Comparison of ENCODE assay signal across 17 mouse cellular contexts in the genomic region with DNA sequence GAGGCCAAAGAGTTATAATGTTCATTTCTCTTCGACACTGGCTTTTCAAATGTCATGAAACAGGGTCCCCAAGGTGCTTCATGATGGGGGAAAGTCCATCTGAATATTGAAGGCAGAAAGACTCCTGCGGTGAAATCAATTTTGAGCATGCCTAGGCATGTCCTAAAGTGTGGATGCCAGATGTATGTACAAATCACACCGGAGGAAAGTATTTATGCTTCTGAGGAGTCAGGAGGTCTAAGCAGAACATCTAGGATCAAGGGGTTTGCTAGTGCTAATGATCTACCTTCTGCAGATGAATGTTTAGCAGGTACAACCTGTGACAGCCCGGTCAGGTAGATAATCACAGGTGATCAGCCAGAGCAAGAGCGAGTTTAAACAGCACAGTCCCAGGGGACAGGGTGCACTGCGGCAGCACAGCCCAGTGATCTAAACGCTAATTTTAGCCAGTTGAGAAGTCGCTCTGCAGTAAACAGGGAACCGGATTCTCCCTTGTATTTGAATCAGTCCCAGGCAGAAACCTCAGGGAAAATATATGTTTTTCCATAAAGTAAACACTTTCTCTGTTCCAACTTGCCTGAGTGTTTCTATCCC. TPM values are rescaled to one million over a fixed set of nuclear protein-coding genes. Genes with fewer than 3 reads are reported as not detected.
DNase-seq lines count a peak whose midpoint lies in the region; ATAC-seq lines count a peak whose summit lies in the region.
"Had no signal": no experiment of that assay in that cellular context is flagged by ENCODE, and none has a peak within 500 bp of the region (broad histone marks: within the 10 kb centered on the region; RNA-seq: fewer than 3 reads in every experiment).

No protein-coding gene starts in this region.

- H3K4me1 ChIP-seq in embryonic facial prominence, embryonic 14.5 days (ENCODE audit: control insufficient read depth, insufficient read depth, low read length) = no peaks in the 10 kb centered on the region
- H3K4me1 ChIP-seq in embryonic facial prominence, embryonic 10.5 days = peaks cover 4% of the 10 kb centered on the region; the same call in 1 of the 2 replicates
- no peaks in the 10 kb centered on the region; the same call in 1 of the 2 replicates for H3K4me1 ChIP-seq in lung, embryonic 16.5 days (replicated peaks; ENCODE audit: control insufficient read depth, insufficient read depth, low read length)
- H3K4me1 ChIP-seq in liver, embryonic 11.5 days (replicated peaks; ENCODE audit: control insufficient read depth, insufficient read depth, low read length) = peaks cover 27% of the 10 kb centered on the region
- no peaks in the 10 kb centered on the region for H3K4me1 ChIP-seq in stomach, embryonic 15.5 days
- H3K4me1 ChIP-seq in forebrain, embryonic 14.5 days (ENCODE audit: control insufficient read depth, insufficient read depth, low read length) = no peaks in the 10 kb centered on the region
- H3K4me1 ChIP-seq: hindbrain, embryonic 15.5 days had no signal

- H3K9me3 ChIP-seq in embryonic facial prominence, embryonic 14.5 days (ENCODE audit: control insufficient read depth, low read length) = no peaks in the 10 kb centered on the region
- no peaks in the 10 kb centered on the region for H3K9me3 ChIP-seq in embryonic facial prominence, embryonic 10.5 days
- H3K9me3 ChIP-seq in lung, embryonic 16.5 days (ENCODE audit: control insufficient read depth, low read length) = no peaks in the 10 kb centered on the region
- H3K9me3 ChIP-seq in liver, embryonic 11.5 days (ENCODE audit: control insufficient read depth, low read length) = no peaks in the 10 kb centered on the region
- H3K9me3 ChIP-seq in stomach, embryonic 15.5 days = no peaks in the 10 kb centered on the region
- no peaks in the 10 kb centered on the region for H3K9me3 ChIP-seq in forebrain, embryonic 14.5 days (replicated peaks; ENCODE audit: control insufficient read depth, low read length)
- H3K9me3 ChIP-seq: hindbrain, embryonic 15.5 days had no signal

- H3K9ac ChIP-seq in embryonic facial prominence, embryonic 14.5 days (ENCODE audit: low read depth, low read length) = no peak overlapping the region
- H3K9ac ChIP-seq in lung, embryonic 16.5 days (ENCODE audit: low read length) = no peak overlapping the region
- peak overlapping the region; percentile 50 for H3K9ac ChIP-seq in liver, embryonic 11.5 days (ENCODE audit: low read depth, low read length)
- no peak overlapping the region for H3K9ac ChIP-seq in stomach, embryonic 15.5 days
- no peak overlapping the region for H3K9ac ChIP-seq in forebrain, embryonic 14.5 days (ENCODE audit: low read length)
- H3K9ac ChIP-seq: forebrain, postnatal 0 days; hindbrain, embryonic 15.5 days had no signal

- 62% methylated on average over 9 of the region's 9 CpGs for WGBS in embryonic facial prominence, embryonic 14.5 days
- 73% methylated on average over 9 of the region's 9 CpGs for WGBS in embryonic facial prominence, embryonic 10.5 days
- WGBS in lung, embryonic 16.5 days = 53% methylated on average over 9 of the region's 9 CpGs
- WGBS in liver, embryonic 11.5 days = 77% methylated on average over 9 of the region's 9 CpGs
- 61% methylated on average over 9 of the region's 9 CpGs for WGBS in stomach, embryonic 15.5 days
- 82% methylated on average over 9 of the region's 9 CpGs for WGBS in forebrain, embryonic 14.5 days

- no peaks in the 10 kb centered on the region for H3K27me3 ChIP-seq in embryonic facial prominence, embryonic 14.5 days (replicated peaks; ENCODE audit: control insufficient read depth, insufficient read depth, low read length)
- no peaks in the 10 kb centered on the region for H3K27me3 ChIP-seq in embryonic facial prominence, embryonic 10.5 days (replicated peaks; ENCODE audit: low read depth, poor library complexity, severe bottlenecking)
- H3K27me3 ChIP-seq in lung, embryonic 16.5 days (ENCODE audit: control insufficient read depth, insufficient read depth, low read depth, low read length) = no peaks in the 10 kb centered on the region
- no peaks in the 10 kb centered on the region for H3K27me3 ChIP-seq in liver, embryonic 11.5 days (replicated peaks; ENCODE audit: control insufficient read depth, insufficient read depth, low read length)
- no peaks in the 10 kb centered on the region for H3K27me3 ChIP-seq in stomach, embryonic 15.5 days (replicated peaks)
- no peaks in the 10 kb centered on the region for H3K27me3 ChIP-seq in forebrain, embryonic 14.5 days (replicated peaks; ENCODE audit: control insufficient read depth, insufficient read depth, low read length)
- H3K27me3 ChIP-seq: hindbrain, embryonic 15.5 days had no signal

- no peak for ATAC-seq in embryonic facial prominence, embryonic 14.5 days (ENCODE audit: low read depth)
- peak; percentile 46 for ATAC-seq in lung, embryonic 16.5 days (ENCODE audit: low read depth)
- no peak for ATAC-seq in liver, embryonic 11.5 days (replicated peaks; ENCODE audit: low FRiP score)
- no peak for ATAC-seq in stomach, embryonic 15.5 days (ENCODE audit: insufficient read depth, low FRiP score, low read depth)
- no peak for ATAC-seq in forebrain, embryonic 14.5 days
- ATAC-seq: forebrain, postnatal 0 days; intestine, postnatal 0 days had no signal

- DNase-seq in embryonic facial prominence, embryonic 14.5 days (ENCODE audit: low spot score) = peak; percentile 42
- DNase-seq in embryonic facial prominence, embryonic 10.5 days (ENCODE audit: low spot score) = no peak
- DNase-seq in lung, postnatal 25 days (ENCODE audit: low spot score) = no peak
- DNase-seq in liver, embryonic 11.5 days (ENCODE audit: low spot score) = no peak
- no peak for DNase-seq in forebrain, embryonic 14.5 days (ENCODE audit: low spot score)
- no peak for DNase-seq in cerebellum, postnatal 10 days
- DNase-seq: adrenal gland, adult 2 months; cerebellum, adult 18-20 months; forebrain, postnatal 0 days; gastrocnemius, postnatal 25 days; kidney, postnatal 14 days; layer of hippocampus, adult 9-11 months; right cerebral cortex, postnatal 25 days had no signal

- H3K27ac ChIP-seq in embryonic facial prominence, embryonic 14.5 days (replicated peaks; ENCODE audit: low read depth, low read length) = no peak overlapping the region
- H3K27ac ChIP-seq in embryonic facial prominence, embryonic 10.5 days (replicated peaks) = no peak overlapping the region
- no peak overlapping the region for H3K27ac ChIP-seq in lung, embryonic 16.5 days (ENCODE audit: low read length)
- H3K27ac ChIP-seq in liver, embryonic 11.5 days (ENCODE audit: low read depth, low read length) = peak overlapping the region; percentile 93
- H3K27ac ChIP-seq in stomach, embryonic 15.5 days = 0 out of 2 replicates have a peak overlapping the region, but pooled peaks have one; percentile 11
- no peak overlapping the region for H3K27ac ChIP-seq in forebrain, embryonic 14.5 days (ENCODE audit: low read depth, low read length)
- H3K27ac ChIP-seq: hindbrain, embryonic 15.5 days had no signal

- H3K4me3 ChIP-seq in embryonic facial prominence, embryonic 14.5 days (ENCODE audit: low read depth, low read length) = no peak overlapping the region
- H3K4me3 ChIP-seq in embryonic facial prominence, embryonic 10.5 days = no peak overlapping the region
- H3K4me3 ChIP-seq in lung, embryonic 16.5 days (ENCODE audit: low read length) = no peak overlapping the region
- H3K4me3 ChIP-seq in liver, embryonic 11.5 days (ENCODE audit: low read depth, low read length) = no peak overlapping the region
- no peak overlapping the region for H3K4me3 ChIP-seq in stomach, embryonic 15.5 days (replicated peaks)
- H3K4me3 ChIP-seq in forebrain, embryonic 14.5 days (ENCODE audit: low read depth, low read length) = no peak overlapping the region
- H3K4me3 ChIP-seq: hindbrain, embryonic 15.5 days had no signal

- no peaks in the 10 kb centered on the region for H3K36me3 ChIP-seq in embryonic facial prominence, embryonic 14.5 days (ENCODE audit: control insufficient read depth, insufficient read depth, low read length)
- H3K36me3 ChIP-seq in embryonic facial prominence, embryonic 10.5 days (replicated peaks) = no peaks in the 10 kb centered on the region
- H3K36me3 ChIP-seq in lung, embryonic 16.5 days (ENCODE audit: control insufficient read depth, insufficient read depth, low read length) = no peaks in the 10 kb centered on the region
- no peaks in the 10 kb centered on the region for H3K36me3 ChIP-seq in liver, embryonic 11.5 days (ENCODE audit: control insufficient read depth, insufficient read depth, low read length)
- H3K36me3 ChIP-seq in stomach, embryonic 15.5 days = no peaks in the 10 kb centered on the region
- no peaks in the 10 kb centered on the region for H3K36me3 ChIP-seq in forebrain, embryonic 14.5 days (ENCODE audit: control insufficient read depth, insufficient read depth, low read length)
- H3K36me3 ChIP-seq: hindbrain, embryonic 15.5 days had no signal

- no peak overlapping the region for H3K4me2 ChIP-seq in embryonic facial prominence, embryonic 14.5 days (ENCODE audit: low read depth, low read length)
- H3K4me2 ChIP-seq in lung, embryonic 16.5 days (ENCODE audit: low read depth, low read length) = no peak overlapping the region
- peak overlapping the region; percentile 49; the same call in 1 of the 2 replicates for H3K4me2 ChIP-seq in liver, embryonic 11.5 days
- no peak overlapping the region for H3K4me2 ChIP-seq in stomach, embryonic 15.5 days
- H3K4me2 ChIP-seq in forebrain, embryonic 14.5 days (ENCODE audit: low read length) = no peak overlapping the region
- H3K4me2 ChIP-seq: hindbrain, embryonic 15.5 days had no signal

RNA-seq across cellular contexts. Expression of a gene that starts 9.7 kb away (rescaled TPM):
- 28.8 and 33.3 TPM in 2 replicates for polyA plus RNA-seq in embryonic facial prominence, embryonic 14.5 days (2014; fragmentation: Nextera tagmentation; extraction: Ambion mirVana)
- 72.8 and 77.4 TPM in 2 replicates for polyA plus RNA-seq in embryonic facial prominence, embryonic 10.5 days (2016; fragmentation: Nextera tagmentation; extraction: Ambion mirVana)
- 407 and 422 TPM in 2 replicates for polyA plus RNA-seq in lung, embryonic 16.5 days (2015; fragmentation: Nextera tagmentation; extraction: Ambion mirVana)
- 1,283 and 1,400 TPM in 2 replicates for polyA plus RNA-seq in liver, embryonic 11.5 days (2014; fragmentation: Nextera tagmentation; extraction: Ambion mirVana)
- polyA plus RNA-seq in stomach, embryonic 15.5 days (2015; fragmentation: Nextera tagmentation; extraction: Ambion mirVana) = 145 and 287 TPM in 2 replicates
- 22.1 and 25.5 TPM in 2 replicates for polyA plus RNA-seq in forebrain, embryonic 14.5 days (2014; fragmentation: Nextera tagmentation; extraction: Ambion mirVana)

RNA-seq across cellular contexts. Expression of a gene that starts 13.1 kb away (rescaled TPM):
- 206 and 577 TPM in 2 replicates for polyA plus RNA-seq in embryonic facial prominence, embryonic 14.5 days (2014; fragmentation: Nextera tagmentation; extraction: Ambion mirVana)
- 1.7 and 2.0 TPM in 2 replicates for polyA plus RNA-seq in embryonic facial prominence, embryonic 10.5 days (2016; fragmentation: Nextera tagmentation; extraction: Ambion mirVana)
- polyA plus RNA-seq in lung, embryonic 16.5 days (2015; fragmentation: Nextera tagmentation; extraction: Ambion mirVana) = 10.6 and 16.5 TPM in 2 replicates
- polyA plus RNA-seq in liver, embryonic 11.5 days (2014; fragmentation: Nextera tagmentation; extraction: Ambion mirVana) = 3.2 and 3.5 TPM in 2 replicates
- 9.5 and 18.3 TPM in 2 replicates for polyA plus RNA-seq in stomach, embryonic 15.5 days (2015; fragmentation: Nextera tagmentation; extraction: Ambion mirVana)
- 1.1 and 1.5 TPM in 2 replicates for polyA plus RNA-seq in forebrain, embryonic 14.5 days (2014; fragmentation: Nextera tagmentation; extraction: Ambion mirVana)

Comparison
In these comparisons a context has a peak if more than half of its experiments do, and no peak if none do; other contexts are left out.
1. RNA of a gene that starts 13.1 kb away (polyA plus RNA-seq): 206 to 577 TPM in embryonic facial prominence, embryonic 14.5 days; 9.5 to 18.3 TPM in stomach, embryonic 15.5 days, 10.6 to 16.5 TPM in lung, embryonic 16.5 days, 3.2 to 3.5 TPM in liver, embryonic 11.5 days, 1.7 to 2.0 TPM in embryonic facial prominence, embryonic 10.5 days and 1.1 to 1.5 TPM in forebrain, embryonic 14.5 days; every median in the first group is over 10 times any median in the second.
2. H3K27ac ChIP-seq: peak in liver, embryonic 11.5 days (single experiment) and stomach, embryonic 15.5 days (single experiment); none in embryonic facial prominence, embryonic 14.5 days (single experiment), embryonic facial prominence, embryonic 10.5 days (single experiment), lung, embryonic 16.5 days (single experiment) and forebrain, embryonic 14.5 days (single experiment).